Mouse (Mus musculus): ENCODE data around the gene Lrrc28.

The Lrrc28 gene

GRCm38 (mm10) chr7:67645681-67646014 lies 580 bp upstream of the Lrrc28 start:
- no peak for DNase-seq (ENCODE audit: low spot score in 2 of 2)

GRCm38 (mm10) chr7:67644291-67644690 lies 777 bp downstream of the Lrrc28 start:
- DNase-seq (ENCODE audit: low spot score in 2 of 2), result no peak

GRCm38 (mm10) chr7:67642955-67643354 lies 2.1 kb downstream of the Lrrc28 start:
- DNase-seq (ENCODE audit: low spot score in 2 of 2), result no peak

- no peak for DNase-seq (ENCODE audit: low spot score in 2 of 2)
Observed at GRCm38 (mm10) chr7:67639006-67639405, 6.1 kb downstream of the Lrrc28 start.

- no peak for DNase-seq (ENCODE audit: low spot score in 2 of 2)
Observed at GRCm38 (mm10) chr7:67636161-67636560, 8.9 kb downstream of the Lrrc28 start.

GRCm38 (mm10) chr7:67634210-67634609 lies 10.9 kb downstream of the Lrrc28 start:
- no peak for DNase-seq (ENCODE audit: low spot score in 2 of 2)

GRCm38 (mm10) chr7:67632380-67632779 lies 12.7 kb downstream of the Lrrc28 start:
- peak in 1 of 2 experiments; percentile 13 for DNase-seq (ENCODE audit: low spot score in 2 of 2)

GRCm38 (mm10) chr7:67630817-67631216 lies 14.3 kb downstream of the Lrrc28 start:
- DNase-seq (ENCODE audit: low spot score in 2 of 2), result peak; percentile 43 to 74

- DNase-seq (ENCODE audit: low spot score in 2 of 2), result no peak
Observed at GRCm38 (mm10) chr7:67629681-67630080, 15.4 kb downstream of the Lrrc28 start.

GRCm38 (mm10) chr7:67626671-67627070 lies 18.4 kb downstream of the Lrrc28 start:
- no peak for DNase-seq (ENCODE audit: low spot score in 2 of 2)

- no peak for DNase-seq (ENCODE audit: low spot score in 2 of 2)
Observed at GRCm38 (mm10) chr7:67622151-67622550, 22.9 kb downstream of the Lrrc28 start.

- DNase-seq (ENCODE audit: low spot score in 2 of 2), result no peak
Observed at GRCm38 (mm10) chr7:67619836-67620235, 25.2 kb downstream of the Lrrc28 start.

GRCm38 (mm10) chr7:67618316-67618715 lies 26.8 kb downstream of the Lrrc28 start:
- DNase-seq (ENCODE audit: low spot score in 2 of 2), result no peak

GRCm38 (mm10) chr7:67617646-67618045 lies 27.4 kb downstream of the Lrrc28 start:
- DNase-seq (ENCODE audit: low spot score in 2 of 2), result no peak

- no peak for DNase-seq (ENCODE audit: low spot score in 2 of 2)
Observed at GRCm38 (mm10) chr7:67616890-67617289, 28.2 kb downstream of the Lrrc28 start.

- DNase-seq (ENCODE audit: low spot score in 2 of 2), result no peak
Observed at GRCm38 (mm10) chr7:67614464-67614861, 30.6 kb downstream of the Lrrc28 start.

GRCm38 (mm10) chr7:67613795-67614463 lies 31.1 kb downstream of the Lrrc28 start:
- no peak for DNase-seq (ENCODE audit: low spot score in 2 of 2)

- no peak for DNase-seq (ENCODE audit: low spot score in 2 of 2)
Observed at GRCm38 (mm10) chr7:67608348-67609024, 36.6 kb downstream of the Lrrc28 start.

GRCm38 (mm10) chr7:67607669-67608347 lies 37.3 kb downstream of the Lrrc28 start:
- no peak for DNase-seq (ENCODE audit: low spot score in 2 of 2)

GRCm38 (mm10) chr7:67606250-67606649 lies 38.8 kb downstream of the Lrrc28 start:
- DNase-seq (ENCODE audit: low spot score in 2 of 2), result no peak

GRCm38 (mm10) chr7:67605114-67605513 lies 40.0 kb downstream of the Lrrc28 start:
- DNase-seq (ENCODE audit: low spot score in 2 of 2), result no peak

GRCm38 (mm10) chr7:67598050-67598449 lies 47.0 kb downstream of the Lrrc28 start:
- DNase-seq (ENCODE audit: low spot score in 2 of 2), result no peak

GRCm38 (mm10) chr7:67596961-67597360 lies 48.1 kb downstream of the Lrrc28 start:
- DNase-seq (ENCODE audit: low spot score in 2 of 2), result no peak
